Mouse (Mus musculus) cerebellum, postnatal 14 days (tissue): ENCODE results near the gene Myct1.

ENCODE experiments used
- DNase-seq, 2 experiments: peaks; one replicate each; pipeline ENCODE4 v3.0.0; 2021; ENCODE audit warnings: mixed read lengths in 2 of 2

Myct1 gene

GRCm38 (mm10) chr10:5626268-5626667 lies 32.7 kb downstream of the Myct1 start:
- DNase-seq: no peak

GRCm38 (mm10) chr10:5633672-5634200 lies 40.2 kb downstream of the Myct1 start:
- DNase-seq: peak; percentile 31 to 37

DNA sequence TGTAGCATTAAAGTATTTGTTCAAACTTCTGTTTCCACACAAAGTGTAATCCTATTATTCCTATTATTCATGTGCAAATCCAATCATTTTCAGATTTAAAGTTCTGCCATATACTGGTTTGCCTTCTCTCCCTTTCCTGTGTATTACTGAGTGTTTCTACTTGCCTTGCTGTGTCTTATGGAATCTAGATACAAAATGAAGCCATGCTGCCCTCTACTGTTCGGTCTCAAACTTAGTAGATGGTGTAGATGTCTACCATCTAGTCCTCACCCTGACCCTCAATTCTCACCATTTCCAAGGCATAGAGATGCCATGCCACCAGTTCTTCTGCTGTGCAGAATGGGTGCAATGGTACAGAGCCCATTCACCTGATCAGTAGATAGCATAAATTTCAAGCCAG lies 40.8 kb downstream of the Myct1 start:
- peak; percentile 71 to 78 for DNase-seq

- no peak for DNase-seq
Measured at GRCm38 (mm10) chr10:5637322-5637721, 43.7 kb downstream of the Myct1 start.

- peak in 1 of 2 experiments; percentile 5 for DNase-seq
Measured at GRCm38 (mm10) chr10:5639112-5639511, 45.5 kb downstream of the Myct1 start, which contains the start of gene Vip. Vip (plus strand) TSS chr10:5639218.
